Mouse (Mus musculus) erythroid progenitor cell, adult 5-6 weeks (primary cell): Measurements from ENCODE around the gene Gm20388. TPM values are rescaled to one million over a fixed set of nuclear protein-coding genes. Genes with fewer than 3 reads are reported as not detected.

Experiments used
- ATAC-seq: replicated peaks from 2 replicates; pipeline ENCODE4 v1.8.0; 2016; ENCODE audit warnings: moderate number of reproducible peaks, mild to moderate bottlenecking, moderate TSS enrichment, inconsistent platforms; ENCODE audit not compliant: poor library complexity, low FRiP score, severe bottlenecking
- total RNA-seq, 2 experiments: library from RNA; stranded (forward) in 1 of 2; stranded (reverse) in 1 of 2; fragments of 150-400 nt in 1 of 2; fragments of 186-747, 209-891 nt in 1 of 2; gene quantifications; 2 replicates each; pipeline versions ENCODE4 v1.2.3 to v1.2.4; 2015 to 2017; ENCODE audit warnings: low replicate concordance in 2 of 2

Gene Gm20388
- total RNA-seq, 2 experiments from 2014 or later, result 4.2 TPM; not detected in 1

GRCm38 (mm10) chr8:122912150-122912549, 3001.5 kb downstream of the Gm20388 start:
- ATAC-seq, result no peak

- no peak for ATAC-seq
These were observed 3002.2 kb downstream of the Gm20388 start for GRCm38 (mm10) chr8:122912871-122913270.

- ATAC-seq, result no peak
These were observed 3006.1 kb downstream of the Gm20388 start for GRCm38 (mm10) chr8:122916766-122917165.

- ATAC-seq, result 0 out of 2 replicates have a peak, but pooled peaks have one; percentile 39
These were observed 3007.1 kb downstream of the Gm20388 start for GRCm38 (mm10) chr8:122917531-122918392.

- ATAC-seq, result no peak
These were observed 3007.9 kb downstream of the Gm20388 start for GRCm38 (mm10) chr8:122918438-122919107.

- no peak for ATAC-seq
These were observed 3010.2 kb downstream of the Gm20388 start for GRCm38 (mm10) chr8:122920890-122921289.

- ATAC-seq, result no peak
These were observed 3012.3 kb downstream of the Gm20388 start for GRCm38 (mm10) chr8:122922945-122923344.

- no peak for ATAC-seq
These were observed 3012.9 kb downstream of the Gm20388 start for GRCm38 (mm10) chr8:122923431-122924090.

- ATAC-seq, result no peak
These were observed 3013.4 kb downstream of the Gm20388 start for GRCm38 (mm10) chr8:122924091-122924490.

- no peak for ATAC-seq
These were observed 3015.5 kb downstream of the Gm20388 start for GRCm38 (mm10) chr8:122925939-122926722.

GRCm38 (mm10) chr8:122926782-122927181, 3016.1 kb downstream of the Gm20388 start:
- ATAC-seq, result peak; percentile 50; the same call in 1 of the 2 replicates

GRCm38 (mm10) chr8:122927841-122928240, 3017.2 kb downstream of the Gm20388 start:
- ATAC-seq, result no peak

- no peak for ATAC-seq
These were observed 3018.1 kb downstream of the Gm20388 start for GRCm38 (mm10) chr8:122928631-122929224.

GRCm38 (mm10) chr8:122931834-122932560, 3021.4 kb downstream of the Gm20388 start:
- ATAC-seq, result no peak

GRCm38 (mm10) chr8:122932561-122932959, 3021.9 kb downstream of the Gm20388 start:
- no peak for ATAC-seq

GRCm38 (mm10) chr8:122933973-122934372, 3023.3 kb downstream of the Gm20388 start:
- ATAC-seq, result no peak

- ATAC-seq, result no peak
These were observed 3024.5 kb downstream of the Gm20388 start for GRCm38 (mm10) chr8:122935118-122935517.

- ATAC-seq, result no peak
These were observed 3025.3 kb downstream of the Gm20388 start for GRCm38 (mm10) chr8:122935912-122936311.
